Mouse (Mus musculus) kidney, postnatal 0 days (tissue): ENCODE data around the gene Asgr2. TPM values are rescaled to one million over a fixed set of nuclear protein-coding genes. Genes with fewer than 3 reads are reported as not detected.

Source experiments
- ATAC-seq: fragments of 200-750 bp; cut with Nextera tagmentation; replicated peaks from 2 replicates; pipeline ENCODE4 v1.8.0; 2017; ENCODE audit warnings: low read depth, moderate number of reproducible peaks, moderate TSS enrichment, moderate library complexity; ENCODE audit not compliant: low FRiP score
- DNase-seq: peaks from one replicate; pipeline ENCODE4 v3.0.0-alpha.2; 2016; ENCODE audit warnings: low spot score
- H3K27ac ChIP-seq: fragments of 300-500 bp; sonication (generic); 2 replicates; pipeline ENCODE4 v1.5.1; 2014; ENCODE audit warnings: mild to moderate bottlenecking
- H3K27me3 ChIP-seq: fragments of 300-500 bp; sonication (generic); 2 replicates; pipeline ENCODE4 v1.6.1; 2014; ENCODE audit warnings: low read length, mixed read lengths; ENCODE audit not compliant: insufficient read depth
- H3K36me3 ChIP-seq: fragments of 300-500 bp; sonication (generic); 2 replicates; pipeline ENCODE4 v1.6.1; 2014; ENCODE audit warnings: low read length, mixed read lengths; ENCODE audit not compliant: insufficient read depth
- H3K4me1 ChIP-seq: fragments of 300-500 bp; sonication (generic); replicated peaks from 2 replicates; pipeline ENCODE4 v1.6.1; 2014; ENCODE audit warnings: antibody characterized with exemption, low read length, mixed read lengths; ENCODE audit not compliant: insufficient read depth
- H3K4me2 ChIP-seq: fragments of 300-500 bp; sonication (generic); 2 replicates; pipeline ENCODE4 v1.6.1; 2014; ENCODE audit warnings: mild to moderate bottlenecking, low read length, moderate library complexity, mixed read lengths
- H3K4me3 ChIP-seq: fragments of 300-500 bp; sonication (generic); replicated peaks from 2 replicates; pipeline ENCODE4 v1.5.1; 2014; ENCODE audit warnings: low read depth, low read length
- H3K9ac ChIP-seq: fragments of 300-500 bp; sonication (generic); 2 replicates; pipeline ENCODE4 v1.6.1; 2014; ENCODE audit warnings: low read depth, low read length
- H3K9me3 ChIP-seq: fragments of 300-500 bp; sonication (generic); replicated peaks from 2 replicates; pipeline ENCODE4 v1.6.1; 2016; ENCODE audit warnings: low read length, inconsistent platforms, mixed read lengths
- CTCF ChIP-seq: IDR thresholded peaks from 2 replicates; pipeline ENCODE4 v1.5.1; 2016; ENCODE audit warnings: antibody characterized with exemption, low read depth, mild to moderate bottlenecking, moderate library complexity
- WGBS: fragments of 180-500 bp; shearing (Covaris S2); extraction: QIAGEN DNeasy Blood & Tissue Kit; methylation state at CpG from one replicate; pipeline ENCODE4 v1.1.7; 2014; 5-methylcytosine and 5-hydroxymethylcytosine counted together
- polyA plus RNA-seq: library from polyadenylated mRNA; unstranded; fragments of >200 nt; fragmentation: Nextera tagmentation; extraction: Ambion mirVana; gene quantifications from 2 replicates; pipeline ENCODE4 v1.2.1, GENCODE M21; 2015

The Asgr2 gene
- polyA plus RNA-seq, 1 experiment from 2014 or later: 0.14 TPM

GRCm38 (mm10) chr11:70079928-70080327 is 12.5 kb upstream of the Asgr2 start:
- no peak for DNase-seq

GRCm38 (mm10) chr11:70080803-70081590 is 11.4 kb upstream of the Asgr2 start:
- H3K27ac ChIP-seq: no peak overlapping the region
- no peak overlapping the region for H3K9ac ChIP-seq
- H3K27me3 ChIP-seq: no peaks in the 10 kb centered on the region
- 83% methylated on average over 15 of the region's 15 CpGs for WGBS
- no peaks in the 10 kb centered on the region for H3K9me3 ChIP-seq
- no peak for DNase-seq
- H3K4me2 ChIP-seq: no peak overlapping the region
- H3K4me3 ChIP-seq: no peak overlapping the region
- ATAC-seq: no peak
- no peaks in the 10 kb centered on the region for H3K4me1 ChIP-seq
- no peaks in the 10 kb centered on the region for H3K36me3 ChIP-seq
- no peak for TF ChIP-seq CTCF

More at GRCm38 (mm10) chr11:70079928-70080327, 12.5 kb upstream of the Asgr2 start:
- Histone ChIP-seq H3K4me2 (no peak overlapping the region), H3K36me3 (no peaks in the 10 kb centered on the region), H3K9me3 (no peaks in the 10 kb centered on the region), H3K27me3 (no peaks in the 10 kb centered on the region), H3K4me1 (no peaks in the 10 kb centered on the region), H3K4me3 (no peak overlapping the region), H3K9ac (no peak overlapping the region), H3K27ac (no peak overlapping the region)
- TF ChIP-seq CTCF: peak; percentile 11; the same call in 1 of the 2 replicates
- no peak for ATAC-seq
- WGBS: 70% methylated on average over 7 of the region's 7 CpGs

DNA sequence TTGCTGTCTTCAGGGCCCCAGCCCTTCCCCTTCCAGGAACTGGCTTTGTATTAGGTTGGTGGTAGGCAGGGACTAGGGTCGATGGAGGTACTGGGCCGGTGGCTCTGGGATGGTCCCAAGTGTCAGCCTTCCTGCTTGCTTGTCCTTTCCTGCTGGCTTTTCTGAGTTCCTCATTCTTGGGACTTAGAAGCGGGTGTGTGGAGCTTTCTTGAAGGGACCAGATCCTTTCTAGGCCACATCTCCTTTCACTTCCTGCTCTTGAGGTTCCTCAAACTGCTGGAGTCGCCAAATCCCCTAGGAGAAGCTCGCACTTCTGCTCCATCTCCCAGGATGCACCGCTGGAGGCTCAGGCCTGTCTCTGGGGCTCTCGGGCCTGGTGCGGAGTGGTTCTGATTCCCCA is 7.9 kb upstream of the Asgr2 start:
- no peak overlapping the region for H3K4me3 ChIP-seq
- H3K27me3 ChIP-seq: no peaks in the 10 kb centered on the region
- no peak overlapping the region for H3K9ac ChIP-seq
- H3K9me3 ChIP-seq: no peaks in the 10 kb centered on the region
- H3K4me2 ChIP-seq: no peak overlapping the region
- H3K36me3 ChIP-seq: no peaks in the 10 kb centered on the region
- WGBS: 85% methylated on average over 8 of the region's 8 CpGs
- no peak for DNase-seq
- H3K4me1 ChIP-seq: no peaks in the 10 kb centered on the region
- H3K27ac ChIP-seq: no peak overlapping the region
- TF ChIP-seq CTCF: no peak
- ATAC-seq: no peak

DNA sequence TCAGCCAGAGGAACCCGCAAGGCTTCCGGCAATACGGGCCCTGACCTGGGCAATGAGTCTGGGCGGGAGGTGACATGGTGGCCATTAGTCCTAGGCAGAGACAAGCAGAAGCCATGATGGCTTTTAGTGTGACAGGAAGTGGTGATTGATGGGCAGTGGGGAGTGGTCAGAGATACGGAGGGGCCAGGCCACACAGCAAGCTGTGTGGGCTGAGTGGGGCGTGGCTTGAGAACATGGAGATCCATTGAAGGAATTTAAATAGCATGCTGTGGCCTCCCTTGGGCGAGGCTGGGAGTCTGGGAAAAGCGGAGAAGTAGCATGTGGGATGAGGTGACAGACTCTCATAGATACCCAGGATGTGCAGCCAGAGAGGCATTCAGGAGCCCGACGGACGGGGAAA is 5.0 kb downstream of the Asgr2 start:
- Histone ChIP-seq H3K27ac (no peak overlapping the region), H3K27me3 (no peaks in the 10 kb centered on the region), H3K9me3 (no peaks in the 10 kb centered on the region), H3K4me2 (no peak overlapping the region), H3K4me3 (no peak overlapping the region), H3K36me3 (no peaks in the 10 kb centered on the region), H3K9ac (no peak overlapping the region), H3K4me1 (no peaks in the 10 kb centered on the region)
- no peak for DNase-seq
- ATAC-seq: no peak
- no peak for TF ChIP-seq CTCF
- 67% methylated on average over 11 of the region's 11 CpGs for WGBS

GRCm38 (mm10) chr11:70099102-70099501 is 6.7 kb downstream of the Asgr2 start:
- Histone ChIP-seq H3K36me3 (no peaks in the 10 kb centered on the region), H3K27ac (no peak overlapping the region), H3K4me2 (no peak overlapping the region), H3K27me3 (no peaks in the 10 kb centered on the region), H3K4me1 (no peaks in the 10 kb centered on the region), H3K4me3 (no peak overlapping the region), H3K9me3 (no peaks in the 10 kb centered on the region), H3K9ac (no peak overlapping the region)
- TF ChIP-seq CTCF: no peak
- DNase-seq (no peak), ATAC-seq (no peak)
- WGBS: 86% methylated on average over 2 of the region's 2 CpGs

- DNase-seq: no peak
- H3K4me3 ChIP-seq: no peak overlapping the region
- no peaks in the 10 kb centered on the region for H3K9me3 ChIP-seq
- no peak overlapping the region for H3K9ac ChIP-seq
- ATAC-seq: no peak
- no peak for TF ChIP-seq CTCF
- no peaks in the 10 kb centered on the region for H3K27me3 ChIP-seq
- H3K27ac ChIP-seq: no peak overlapping the region
- 91% methylated on average over 2 of the region's 2 CpGs for WGBS
- no peaks in the 10 kb centered on the region for H3K36me3 ChIP-seq
- no peaks in the 10 kb centered on the region for H3K4me1 ChIP-seq
- H3K4me2 ChIP-seq: no peak overlapping the region
Observed at GRCm38 (mm10) chr11:70099809-70100208, 7.4 kb downstream of the Asgr2 start.
